ENCODE assay signal across 13 mouse cellular contexts in the genomic region with DNA sequence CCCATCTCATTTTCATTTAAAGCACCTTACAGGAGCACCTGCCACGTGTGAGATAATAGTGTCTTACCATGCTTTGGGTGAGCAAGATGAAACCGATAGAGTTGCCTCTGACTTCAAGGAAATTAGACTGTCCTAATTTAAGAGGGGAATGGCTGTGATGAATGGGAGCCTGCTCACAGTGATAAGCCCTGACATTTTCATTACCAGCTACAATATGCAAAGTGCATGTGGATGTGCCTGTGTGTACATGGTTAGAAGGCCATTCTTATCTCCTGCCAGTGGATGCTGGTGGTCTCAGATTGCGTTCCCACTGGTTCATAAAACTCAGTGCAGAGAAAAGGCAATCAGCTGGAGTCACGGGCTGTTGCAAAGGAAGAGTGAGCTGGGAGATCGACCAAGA. TPM values are rescaled to one million over a fixed set of nuclear protein-coding genes. Genes with fewer than 3 reads are reported as not detected.
DNase-seq lines count a peak whose midpoint lies in the region; ATAC-seq and TF ChIP-seq lines count a peak whose summit lies in the region.
"Had no signal": no experiment of that assay in that cellular context is flagged by ENCODE, and none has a peak within 500 bp of the region (broad histone marks: within the 10 kb centered on the region; RNA-seq: fewer than 3 reads in every experiment).

No protein-coding gene starts in this region.

- no peaks in the 10 kb centered on the region for H3K27me3 ChIP-seq in heart, embryonic 11.5 days (ENCODE audit: control insufficient read depth, insufficient read depth, low read length)
- H3K27me3 ChIP-seq in testis, adult 2 months (ENCODE audit: control insufficient read depth, insufficient read depth, low read length) = no peaks in the 10 kb centered on the region
- no peaks in the 10 kb centered on the region for H3K27me3 ChIP-seq in liver, embryonic 15.5 days
- H3K27me3 ChIP-seq: neural tube, embryonic 12.5 days had no signal

- no peak overlapping the region for H3K9ac ChIP-seq in heart, embryonic 11.5 days (ENCODE audit: low read depth, low read length)
- peak overlapping the region; percentile 50 for H3K9ac ChIP-seq in liver, embryonic 15.5 days
- H3K9ac ChIP-seq: neural tube, embryonic 12.5 days had no signal

- TF ChIP-seq CTCF in testis, adult 2 months (IDR thresholded peaks at IDR 0.05; ENCODE audit: control insufficient read depth, insufficient read depth, insufficient replicate concordance, low read depth, low read length) = no peak

- H3K9me3 ChIP-seq in heart, embryonic 11.5 days (replicated peaks; ENCODE audit: control insufficient read depth, low read length) = no peaks in the 10 kb centered on the region
- H3K9me3 ChIP-seq in liver, embryonic 15.5 days (replicated peaks) = no peaks in the 10 kb centered on the region
- H3K9me3 ChIP-seq: neural tube, embryonic 12.5 days had no signal

- no peak for ATAC-seq in heart, embryonic 11.5 days (replicated peaks; ENCODE audit: insufficient number of reproducible peaks, low FRiP score, low TSS enrichment)
- ATAC-seq in liver, embryonic 15.5 days (ENCODE audit: insufficient read depth) = peak; percentile 86

- H3K4me3 ChIP-seq in heart, embryonic 11.5 days (ENCODE audit: low read depth, low read length) = no peak overlapping the region
- peak overlapping the region; percentile 80; the same call in 1 of the 2 replicates for H3K4me3 ChIP-seq in testis, adult 2 months (ENCODE audit: control insufficient read depth, low read depth, low read length)
- H3K4me3 ChIP-seq in liver, embryonic 15.5 days (replicated peaks) = peak overlapping the region; percentile 1; the same call in 1 of the 2 replicates
- H3K4me3 ChIP-seq: left cerebral cortex, adult 2 months; neural tube, embryonic 12.5 days had no signal

- no peak for DNase-seq in heart, adult 11 months
- DNase-seq in testis, postnatal 10 days (ENCODE audit: low spot score) = no peak
- DNase-seq in spleen, postnatal 10 days (ENCODE audit: low spot score in 2 of 2) = peak; percentile 52 to 64
- DNase-seq in layer of hippocampus, adult 9-11 months = no peak
- no peak for DNase-seq in gastrocnemius, adult 8-10 months (ENCODE audit: low spot score in 2 of 2)
- DNase-seq: cerebellum, adult 9-10 months; gastrocnemius, postnatal 14 days; right cerebral cortex, postnatal 25 days had no signal

- no peaks in the 10 kb centered on the region for H3K36me3 ChIP-seq in heart, embryonic 11.5 days (ENCODE audit: control insufficient read depth, insufficient read depth, low read length)
- no peaks in the 10 kb centered on the region for H3K36me3 ChIP-seq in testis, adult 2 months (ENCODE audit: control insufficient read depth, insufficient read depth, low read length)
- no peaks in the 10 kb centered on the region for H3K36me3 ChIP-seq in liver, embryonic 15.5 days (replicated peaks)
- H3K36me3 ChIP-seq: neural tube, embryonic 12.5 days had no signal

- no peak for TF ChIP-seq POLR2A in testis, adult 2 months (IDR thresholded peaks at IDR 0.05; ENCODE audit: control insufficient read depth, low read depth, low read length)

- H3K4me1 ChIP-seq in heart, embryonic 11.5 days (ENCODE audit: control insufficient read depth, insufficient read depth, low read length) = peaks cover 16% of the 10 kb centered on the region
- H3K4me1 ChIP-seq in testis, adult 2 months (ENCODE audit: control insufficient read depth, insufficient read depth, low read length) = no peaks in the 10 kb centered on the region
- peaks cover 98% of the 10 kb centered on the region for H3K4me1 ChIP-seq in liver, embryonic 15.5 days (replicated peaks)

- WGBS in heart, embryonic 11.5 days (ENCODE audit: insufficient replicate concordance) = 57% methylated on average over 5 of the region's 5 CpGs
- WGBS in liver, embryonic 15.5 days (ENCODE audit: insufficient replicate concordance) = 11% methylated on average over 5 of the region's 5 CpGs

- 0 out of 2 replicates have a peak overlapping the region, but pooled peaks have one; percentile 22 for H3K27ac ChIP-seq in heart, embryonic 11.5 days (ENCODE audit: low read depth, low read length)
- H3K27ac ChIP-seq in testis, adult 2 months (ENCODE audit: control insufficient read depth, insufficient read depth, low read depth, low read length) = no peak overlapping the region
- H3K27ac ChIP-seq in liver, embryonic 15.5 days (replicated peaks) = peak overlapping the region; percentile 95
- H3K27ac ChIP-seq: left cerebral cortex, adult 2 months; neural tube, embryonic 12.5 days had no signal

- no peak overlapping the region for H3K4me2 ChIP-seq in heart, embryonic 11.5 days
- H3K4me2 ChIP-seq in liver, embryonic 15.5 days = peak overlapping the region; percentile 49
- H3K4me2 ChIP-seq: neural tube, embryonic 12.5 days had no signal

RNA-seq across cellular contexts. Expression of a gene that starts 40.6 kb away (rescaled TPM):
- polyA plus RNA-seq in heart, embryonic 11.5 days (2014; fragmentation: Nextera tagmentation; extraction: Ambion mirVana) = 15.5 and 18.9 TPM in 2 replicates
- polyA plus RNA-seq in testis, adult 2 months (2012; rRNA removed) = 23.6 and 28.8 TPM in 2 replicates
- polyA plus RNA-seq in liver, embryonic 15.5 days (2015; fragmentation: Nextera tagmentation; extraction: Ambion mirVana) = 19.0 and 19.1 TPM in 2 replicates
- 100 to 1,000 TPM in 2 of 4 experiments, 10 to 100 TPM in 2; 81.9 to 144 (median 103) TPM for total RNA-seq in gastrocnemius, adult 8-10 months (2022)

Comparison
In these comparisons a context has a peak if more than half of its experiments do, and no peak if none do; other contexts are left out.
1. DNase-seq: peak in spleen, postnatal 10 days (2 of 2); none in heart, adult 11 months (single experiment), testis, postnatal 10 days (single experiment), layer of hippocampus, adult 9-11 months (single experiment) and gastrocnemius, adult 8-10 months (0 of 2).